Mouse (Mus musculus): ENCODE results near the gene Smyd1. TPM values are rescaled to one million over a fixed set of nuclear protein-coding genes. Genes with fewer than 3 reads are reported as not detected.

The Smyd1 gene
- polyA plus RNA-seq, 1 experiment from 2014 or later, result 0.15 TPM

DNA sequence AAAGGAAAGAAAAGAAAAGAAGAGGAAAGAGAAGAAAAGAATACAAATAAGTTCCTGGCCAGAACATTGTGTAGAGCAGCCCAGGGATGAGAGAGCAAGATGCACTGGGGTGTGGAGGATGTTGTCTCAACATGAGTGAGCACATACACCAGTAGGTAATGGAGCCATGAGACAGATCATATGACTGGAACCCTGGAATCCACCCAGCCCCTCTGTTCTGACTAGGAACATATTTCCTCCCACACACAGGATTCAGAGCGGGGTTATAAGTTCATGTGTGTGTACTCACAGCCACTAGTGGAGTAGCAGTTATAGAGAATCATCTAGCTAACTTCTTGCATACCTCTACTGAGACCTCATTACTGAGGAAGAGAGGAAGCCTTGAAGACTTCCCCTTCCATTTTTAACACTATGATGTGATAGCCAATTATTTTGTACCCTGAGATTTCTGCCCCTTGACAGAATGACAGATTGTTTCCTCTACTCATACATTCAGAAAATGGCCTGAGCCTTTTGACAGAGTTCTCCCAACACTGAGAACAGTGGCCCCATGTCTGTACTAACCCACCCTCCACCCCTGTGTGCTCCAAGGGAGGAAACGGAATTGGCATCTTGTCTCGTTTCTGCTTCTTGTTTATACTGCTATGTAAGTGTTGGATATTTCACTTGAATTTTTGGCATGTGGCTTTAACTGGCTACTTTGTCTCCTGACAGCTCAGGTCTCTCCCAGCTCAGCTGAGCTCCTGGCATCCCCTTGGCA, 97.7 kb downstream of the Smyd1 start:
- no peak overlapping the region for H3K9ac ChIP-seq (replicated peaks)
- H3K36me3 ChIP-seq, result no peaks in the 10 kb centered on the region
- H3K4me3 ChIP-seq, result no peak overlapping the region
- no peak overlapping the region for H3K27ac ChIP-seq (replicated peaks)
- no peaks in the 10 kb centered on the region for H3K9me3 ChIP-seq
- 84% methylated on average over 3 of the region's 3 CpGs for WGBS
- ATAC-seq (replicated peaks), result no peak
- H3K4me2 ChIP-seq (replicated peaks), result no peak overlapping the region
- no peaks in the 10 kb centered on the region for H3K4me1 ChIP-seq
- H3K27me3 ChIP-seq, result no peaks in the 10 kb centered on the region

DNA sequence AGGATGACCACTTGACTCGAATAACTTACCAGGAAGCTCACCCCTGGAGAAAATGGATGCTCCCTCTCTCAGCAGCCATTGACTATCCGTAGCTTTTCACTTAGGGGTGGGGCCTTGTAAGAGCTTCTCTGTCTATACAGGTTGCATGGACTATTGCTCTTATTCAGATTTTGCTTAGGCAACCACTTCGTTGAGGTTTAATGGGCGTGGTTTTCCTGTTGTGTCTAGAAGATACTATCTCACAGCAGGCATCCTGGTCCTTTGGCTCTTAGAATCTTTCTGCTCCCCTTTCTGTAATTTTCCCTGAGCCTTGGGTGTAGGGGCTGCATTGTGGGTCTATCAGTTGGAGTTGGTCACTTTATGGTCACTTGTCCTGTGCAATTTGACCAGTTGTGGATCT, 100.5 kb downstream of the Smyd1 start:
- ATAC-seq (replicated peaks), result no peak
- Histone ChIP-seq H3K27me3 (no peaks in the 10 kb centered on the region), H3K36me3 (no peaks in the 10 kb centered on the region), H3K4me1 (no peaks in the 10 kb centered on the region), H3K9me3 (no peaks in the 10 kb centered on the region), H3K4me3 (no peak overlapping the region), H3K9ac (replicated peaks) (no peak overlapping the region), H3K27ac (replicated peaks) (no peak overlapping the region), H3K4me2 (replicated peaks) (no peak overlapping the region)
- 83% methylated on average over 4 of the region's 4 CpGs for WGBS

DNA sequence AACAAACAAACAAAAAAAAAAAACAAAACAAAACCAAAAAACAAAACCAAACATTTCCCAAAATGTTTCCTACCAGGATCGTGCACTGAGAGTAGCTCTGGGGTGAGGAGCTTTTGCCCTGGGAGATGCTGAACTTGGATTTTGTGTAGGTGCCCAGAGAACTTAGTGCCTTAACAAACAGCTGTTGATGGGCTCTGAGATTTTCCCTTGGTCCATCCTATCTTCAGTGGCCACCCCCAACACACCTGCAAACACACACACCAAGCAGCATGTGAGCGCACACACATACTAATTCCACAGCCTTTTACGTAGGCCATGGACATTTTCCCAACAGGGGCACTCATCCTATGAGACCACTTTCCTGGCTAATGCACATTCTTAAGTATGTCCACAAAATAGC, 109.6 kb downstream of the Smyd1 start:
- Histone ChIP-seq H3K27ac (replicated peaks) (no peak overlapping the region), H3K4me2 (replicated peaks) (no peak overlapping the region), H3K27me3 (no peaks in the 10 kb centered on the region), H3K36me3 (no peaks in the 10 kb centered on the region), H3K9ac (replicated peaks) (no peak overlapping the region), H3K9me3 (no peaks in the 10 kb centered on the region), H3K4me1 (no peaks in the 10 kb centered on the region), H3K4me3 (no peak overlapping the region)
- no peak for ATAC-seq (replicated peaks)
- 97% methylated on average over 3 of the region's 3 CpGs for WGBS

DNA sequence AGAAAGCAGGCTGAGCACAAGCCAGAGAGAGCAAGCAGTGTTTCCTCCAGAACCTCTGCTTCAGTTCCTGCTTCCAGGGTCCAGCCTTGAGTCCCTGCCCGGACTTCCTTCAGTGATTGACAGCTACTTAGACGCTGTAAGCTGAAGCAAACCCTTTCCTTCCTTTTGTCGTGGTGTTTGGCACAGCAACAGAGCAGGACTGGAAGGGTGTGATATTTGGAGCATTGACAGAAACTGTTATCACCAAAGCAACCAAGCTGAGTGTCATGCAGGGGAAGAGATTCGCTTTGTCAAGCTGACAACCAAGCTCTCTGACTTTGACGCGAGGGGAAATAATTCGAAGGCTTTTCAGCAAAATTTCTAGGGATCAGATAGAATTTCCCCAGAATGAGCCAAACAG, 110.1 kb downstream of the Smyd1 start:
- Histone ChIP-seq H3K27ac (replicated peaks) (no peak overlapping the region), H3K27me3 (no peaks in the 10 kb centered on the region), H3K9me3 (no peaks in the 10 kb centered on the region), H3K4me1 (no peaks in the 10 kb centered on the region), H3K36me3 (no peaks in the 10 kb centered on the region), H3K4me2 (replicated peaks) (no peak overlapping the region), H3K9ac (replicated peaks) (no peak overlapping the region), H3K4me3 (no peak overlapping the region)
- ATAC-seq (replicated peaks), result no peak
- 52% methylated on average over 7 of the region's 7 CpGs for WGBS

DNA sequence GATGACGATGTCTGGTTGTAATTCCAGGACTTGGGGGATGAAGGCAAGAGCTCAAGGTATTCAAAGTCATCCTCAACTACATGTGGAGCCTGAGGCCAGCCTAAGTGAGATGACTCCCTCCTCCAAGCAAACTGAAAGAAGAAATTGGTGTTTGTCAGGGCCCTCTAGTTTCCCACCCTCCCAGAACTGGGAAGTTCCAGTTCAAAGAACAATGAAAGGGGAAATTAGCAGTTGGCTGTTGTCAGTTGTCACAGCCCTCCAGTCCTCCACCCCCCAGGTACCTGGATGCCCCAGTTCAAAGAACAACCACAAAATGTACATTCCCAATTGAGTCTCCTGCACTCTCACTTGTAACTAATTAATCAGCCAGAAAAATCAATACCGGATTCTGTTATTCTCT, 113.3 kb downstream of the Smyd1 start:
- Histone ChIP-seq H3K9ac (replicated peaks) (no peak overlapping the region), H3K27me3 (no peaks in the 10 kb centered on the region)
- 83% methylated on average over 2 of the region's 2 CpGs for WGBS

DNA sequence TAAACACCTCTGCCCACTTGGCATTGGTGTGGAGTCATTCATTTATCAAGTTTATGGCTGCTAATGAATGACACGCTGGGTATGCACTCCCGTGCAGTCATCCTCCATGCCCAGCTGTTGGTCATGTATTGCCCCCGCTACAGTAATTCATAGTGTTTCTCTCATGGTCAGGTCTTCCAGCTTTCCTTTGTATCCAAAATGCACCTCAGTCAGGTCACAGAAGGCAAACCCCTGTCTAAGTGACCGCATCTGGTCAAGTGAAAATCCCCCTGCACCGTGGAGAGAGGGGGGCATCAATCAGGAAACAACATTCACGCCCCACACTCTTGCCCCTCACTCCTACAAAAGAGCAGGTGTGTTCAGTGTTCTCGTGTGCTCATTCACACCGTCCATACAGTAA, 117.9 kb downstream of the Smyd1 start:
- H3K4me2 ChIP-seq (replicated peaks), result no peak overlapping the region
- no peak overlapping the region for H3K4me3 ChIP-seq
- no peaks in the 10 kb centered on the region for H3K27me3 ChIP-seq
- H3K36me3 ChIP-seq, result no peaks in the 10 kb centered on the region
- WGBS, result 93% methylated on average over 8 of the region's 8 CpGs
- H3K27ac ChIP-seq (replicated peaks), result no peak overlapping the region
- no peak for ATAC-seq (replicated peaks)
- H3K9me3 ChIP-seq, result no peaks in the 10 kb centered on the region
- H3K4me1 ChIP-seq, result no peaks in the 10 kb centered on the region
- H3K9ac ChIP-seq (replicated peaks), result no peak overlapping the region

More for the DNA sequence above, 113.3 kb downstream of the Smyd1 start:
- Histone ChIP-seq H3K4me3 (no peak overlapping the region), H3K4me1 (no peaks in the 10 kb centered on the region), H3K36me3 (no peaks in the 10 kb centered on the region), H3K4me2 (replicated peaks) (no peak overlapping the region), H3K9me3 (no peaks in the 10 kb centered on the region), H3K27ac (replicated peaks) (no peak overlapping the region)
- no peak for ATAC-seq (replicated peaks)

DNA sequence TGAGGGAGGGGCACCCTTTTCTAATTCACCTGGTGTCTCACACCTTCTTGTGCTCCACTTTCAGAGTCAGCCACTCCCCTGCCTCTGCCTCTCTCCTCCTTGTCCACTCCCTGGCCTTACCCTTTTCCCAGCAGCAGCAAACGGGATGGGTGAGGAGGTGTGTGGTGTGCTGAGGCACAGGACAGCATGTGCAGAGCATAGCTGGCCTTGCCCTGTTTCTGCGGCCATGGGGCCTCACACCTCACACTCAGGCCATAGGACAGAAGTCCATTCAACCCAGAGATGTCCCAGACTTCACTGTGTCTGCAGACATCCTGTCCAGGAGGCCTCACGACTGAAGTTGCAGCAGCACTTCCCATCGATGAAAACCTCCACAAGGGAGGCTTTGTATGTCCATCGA, 118.4 kb downstream of the Smyd1 start:
- ATAC-seq (replicated peaks), result no peak
- no peaks in the 10 kb centered on the region for H3K9me3 ChIP-seq
- no peak overlapping the region for H3K4me3 ChIP-seq
- H3K27me3 ChIP-seq, result no peaks in the 10 kb centered on the region
- H3K9ac ChIP-seq (replicated peaks), result no peak overlapping the region
- no peak overlapping the region for H3K27ac ChIP-seq (replicated peaks)
- no peak overlapping the region for H3K4me2 ChIP-seq (replicated peaks)
- H3K36me3 ChIP-seq, result no peaks in the 10 kb centered on the region
- 90% methylated on average over 5 of the region's 5 CpGs for WGBS
- no peaks in the 10 kb centered on the region for H3K4me1 ChIP-seq

DNA sequence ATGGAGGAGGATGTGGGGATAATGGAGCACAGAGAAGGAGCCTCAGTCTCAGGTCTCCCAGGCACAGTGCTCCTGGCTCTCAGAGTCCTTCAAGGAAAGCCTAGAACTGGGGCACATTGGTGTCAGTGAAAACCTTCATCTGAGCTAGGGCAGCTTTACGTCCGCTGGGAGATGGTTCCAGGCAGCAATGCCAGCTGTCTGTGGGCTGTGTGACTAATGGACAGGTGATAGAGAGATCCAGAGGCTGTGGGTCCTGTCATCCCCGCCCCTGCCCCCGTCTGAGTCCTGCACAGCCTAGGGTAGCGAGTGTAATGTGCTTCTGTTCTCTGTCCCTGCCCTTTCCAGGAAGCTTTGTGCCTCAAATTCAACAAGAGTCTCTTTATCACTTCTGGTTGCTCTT, 120.1 kb downstream of the Smyd1 start:
- Histone ChIP-seq H3K4me1 (no peaks in the 10 kb centered on the region), H3K36me3 (no peaks in the 10 kb centered on the region), H3K27ac (replicated peaks) (no peak overlapping the region), H3K9ac (replicated peaks) (no peak overlapping the region), H3K4me3 (no peak overlapping the region), H3K27me3 (no peaks in the 10 kb centered on the region), H3K4me2 (replicated peaks) (no peak overlapping the region), H3K9me3 (no peaks in the 10 kb centered on the region)
- no peak for ATAC-seq (replicated peaks)
- WGBS, result 52% methylated on average over 5 of the region's 5 CpGs

DNA sequence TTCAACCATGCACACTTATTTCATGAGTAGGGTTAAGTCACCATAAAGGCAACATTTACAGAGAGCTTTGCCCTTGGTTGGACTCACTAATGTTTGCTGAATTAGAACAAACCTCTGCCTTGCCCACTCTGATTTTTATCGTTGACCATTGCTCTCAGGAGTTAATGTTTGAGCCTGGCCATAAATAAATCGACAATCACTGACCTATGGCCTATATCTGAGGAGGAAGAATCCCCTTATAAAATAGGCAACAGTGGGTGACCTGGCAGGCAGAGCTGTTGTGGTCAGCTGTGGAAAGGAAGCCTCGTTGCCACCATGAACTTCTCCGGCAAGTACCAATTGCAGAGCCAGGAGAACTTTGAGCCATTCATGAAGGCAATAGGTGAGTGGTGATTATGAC, 122.4 kb downstream of the Smyd1 start, which contains the start of gene Fabp1:
Fabp1 (plus strand) TSS at position 216 of the 400 bp plus-strand sequence.
- H3K36me3 ChIP-seq, result no peaks in the 10 kb centered on the region
- no peaks in the 10 kb centered on the region for H3K9me3 ChIP-seq
- no peaks in the 10 kb centered on the region for H3K27me3 ChIP-seq
- 88% methylated on average over 4 of the region's 4 CpGs for WGBS
- no peak within 1 kb of the TSS for H3K27ac ChIP-seq (replicated peaks)
- ATAC-seq (replicated peaks), result no peak
- no peak within 1 kb of the TSS for H3K4me2 ChIP-seq (replicated peaks)
- no peak within 1 kb of the TSS for H3K4me3 ChIP-seq
- H3K4me1 ChIP-seq, result no peaks in the 10 kb centered on the region
- H3K9ac ChIP-seq (replicated peaks), result no peak within 1 kb of the TSS

DNA sequence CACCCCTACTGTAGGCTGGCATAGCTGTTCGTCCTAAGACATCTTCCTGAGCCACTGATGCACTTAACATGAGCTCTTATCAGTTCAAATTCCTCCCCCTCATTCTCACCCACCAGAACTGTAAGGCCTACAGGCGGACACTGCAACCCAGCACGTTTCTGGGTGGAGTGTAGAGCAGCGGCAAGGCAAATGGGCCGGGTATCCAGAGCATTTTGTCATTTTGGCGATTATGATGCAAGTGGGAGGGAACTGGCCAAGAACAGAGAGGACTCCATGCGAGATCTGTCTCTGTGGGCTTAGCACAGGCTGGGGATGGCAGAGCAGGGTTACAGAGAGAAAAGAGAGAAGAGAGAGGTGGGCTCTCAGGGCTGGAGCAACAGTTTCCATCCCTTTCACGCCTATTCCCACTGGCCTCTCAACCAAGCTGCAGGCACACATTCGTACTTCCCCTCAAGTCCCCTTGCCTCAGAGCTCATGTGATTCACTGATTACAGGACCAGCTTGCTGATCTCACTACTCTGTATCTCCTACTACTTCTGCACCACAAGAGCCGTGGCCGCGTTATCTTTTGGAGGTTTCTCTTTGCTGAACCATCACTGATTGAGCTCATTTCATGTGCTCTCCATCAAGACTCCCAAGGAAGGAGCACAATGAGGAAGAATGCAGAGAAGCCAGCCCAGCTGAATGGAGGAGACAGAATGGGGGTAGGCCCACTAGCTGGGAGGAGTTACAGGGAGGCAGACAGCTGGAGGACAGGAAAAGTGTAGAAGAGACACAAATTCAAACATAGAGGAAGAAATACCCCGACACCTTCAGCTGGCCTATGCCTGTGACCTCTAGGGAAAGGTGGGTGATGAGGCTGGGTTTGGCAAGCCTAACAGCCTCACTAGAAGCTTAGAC, 124.1 kb downstream of the Smyd1 start:
- no peak overlapping the region for H3K4me2 ChIP-seq (replicated peaks)
- H3K4me1 ChIP-seq, result no peaks in the 10 kb centered on the region
- H3K9ac ChIP-seq (replicated peaks), result no peak overlapping the region
- no peaks in the 10 kb centered on the region for H3K27me3 ChIP-seq
- 87% methylated on average over 13 of the region's 13 CpGs for WGBS
- H3K4me3 ChIP-seq, result no peak overlapping the region
- no peaks in the 10 kb centered on the region for H3K9me3 ChIP-seq
- H3K36me3 ChIP-seq, result no peaks in the 10 kb centered on the region
- no peak overlapping the region for H3K27ac ChIP-seq (replicated peaks)
- ATAC-seq (replicated peaks), result no peak

DNA sequence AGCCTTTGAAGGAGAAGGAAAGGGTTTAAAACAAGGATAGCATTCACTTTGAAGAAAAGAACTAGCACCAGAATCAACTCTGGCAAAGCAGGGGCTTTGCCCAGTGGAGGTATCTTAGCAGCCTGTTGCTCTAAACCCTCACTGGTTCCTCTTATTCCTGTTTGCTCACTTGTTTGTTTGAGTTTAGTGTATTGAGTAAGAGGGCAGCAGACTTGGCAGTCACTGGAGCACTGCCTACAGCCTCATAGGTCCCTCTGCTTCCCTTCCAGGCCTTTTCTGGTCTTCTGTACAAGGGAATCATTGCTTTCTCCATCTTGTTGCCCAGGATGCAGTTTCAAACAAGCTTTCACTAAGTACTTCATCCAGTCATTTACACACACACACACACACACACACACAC, 125.9 kb downstream of the Smyd1 start:
- H3K4me3 ChIP-seq, result no peak overlapping the region
- H3K9ac ChIP-seq (replicated peaks), result no peak overlapping the region
- no peak overlapping the region for H3K4me2 ChIP-seq (replicated peaks)
- no peaks in the 10 kb centered on the region for H3K9me3 ChIP-seq
- no peaks in the 10 kb centered on the region for H3K27me3 ChIP-seq
- H3K4me1 ChIP-seq, result no peaks in the 10 kb centered on the region
- no peak for ATAC-seq (replicated peaks)
- H3K27ac ChIP-seq (replicated peaks), result no peak overlapping the region
- H3K36me3 ChIP-seq, result no peaks in the 10 kb centered on the region

DNA sequence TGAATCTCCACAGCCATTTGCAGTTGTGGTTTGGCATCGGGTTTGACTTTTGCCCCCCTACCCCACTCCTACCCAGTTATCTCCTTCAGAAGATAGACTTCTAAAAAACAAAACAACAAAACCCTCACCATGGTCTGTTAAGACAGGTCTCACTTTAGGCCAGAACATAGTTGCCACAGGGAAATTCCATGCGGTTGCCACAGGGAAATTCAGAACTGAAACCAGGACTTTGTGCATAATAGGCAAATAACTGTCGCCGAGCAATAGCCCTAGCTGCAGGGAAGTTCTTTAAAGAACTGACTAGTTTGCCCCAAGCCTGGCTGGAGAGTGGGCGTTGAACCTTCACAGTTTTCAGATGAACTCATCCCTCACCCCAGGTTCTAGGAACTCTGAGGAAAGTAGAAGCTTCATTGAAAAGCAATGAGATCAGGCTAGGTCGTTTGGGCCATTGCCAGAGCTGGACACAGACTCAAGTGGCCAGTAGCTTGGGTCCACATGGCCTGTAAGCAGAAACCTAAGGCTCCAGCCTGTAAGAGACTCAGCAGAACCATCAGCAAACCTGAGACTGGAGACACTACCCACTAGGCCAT, 128.8 kb downstream of the Smyd1 start:
- no peak for ATAC-seq (replicated peaks)
- Histone ChIP-seq H3K36me3 (no peaks in the 10 kb centered on the region), H3K27ac (replicated peaks) (no peak overlapping the region), H3K9ac (replicated peaks) (no peak overlapping the region), H3K4me3 (no peak overlapping the region), H3K27me3 (no peaks in the 10 kb centered on the region), H3K4me1 (no peaks in the 10 kb centered on the region), H3K4me2 (replicated peaks) (no peak overlapping the region), H3K9me3 (no peaks in the 10 kb centered on the region)
- WGBS, result 85% methylated on average over 6 of the region's 6 CpGs
